Mouse (Mus musculus): ENCODE measurements at regions not wholly inside any gene's neighbourhood (a gene's known extent, or its start where the extent isn't known, plus 50 kb on each side); places are given as distances from the start of the nearest gene placed in this dataset.

- Histone ChIP-seq H3K79me3 (ENCODE audit: low read depth) (no peaks in the 10 kb centered on the region), H3K4me3 (ENCODE audit: insufficient read depth, poor library complexity, severe bottlenecking) (no peak overlapping the region), H3ac (ENCODE audit: control insufficient read depth, insufficient read length, low read depth) (no peak overlapping the region), H3K36me3 (ENCODE audit: control insufficient read depth, insufficient read depth) (no peaks in the 10 kb centered on the region), H3K79me2 (ENCODE audit: control insufficient read depth, insufficient read depth) (no peaks in the 10 kb centered on the region), H3K27me3 (ENCODE audit: control insufficient read depth, insufficient read depth, insufficient read length) (no peaks in the 10 kb centered on the region)
- TF ChIP-seq MAX (IDR thresholded peaks at IDR 0.05) (no peak), CEBPB (IDR thresholded peaks at IDR 0.05; ENCODE audit: low read depth) (no peak), CTCF (IDR thresholded peaks at IDR 0.05; ENCODE audit: control insufficient read depth, insufficient read depth, insufficient read length) (no peak)
Measured at GRCm38 (mm10) chrX:99331764-99332456, 139.2 kb downstream of the Pja1 start.

- no peaks in the 10 kb centered on the region for H3K27me3 ChIP-seq (ENCODE audit: control insufficient read depth, insufficient read depth, insufficient read length)
- no peak for TF ChIP-seq CEBPB (IDR thresholded peaks at IDR 0.05; ENCODE audit: low read depth)
- no peak for TF ChIP-seq CTCF (IDR thresholded peaks at IDR 0.05; ENCODE audit: control insufficient read depth, insufficient read depth, insufficient read length)
- no peak for TF ChIP-seq MAX (IDR thresholded peaks at IDR 0.05)
- no peak for TF ChIP-seq FOSL1 (IDR thresholded peaks at IDR 0.05; ENCODE audit: insufficient read depth, low read length, poor library complexity, severe bottlenecking)
- TF ChIP-seq MYOD1 (IDR thresholded peaks at IDR 0.05; ENCODE audit: control insufficient read depth, insufficient read length, low read depth): no peak
- no peaks in the 10 kb centered on the region for H3K79me3 ChIP-seq (ENCODE audit: low read depth)
- H3K4me3 ChIP-seq (ENCODE audit: insufficient read depth, poor library complexity, severe bottlenecking): no peak overlapping the region
- no peaks in the 10 kb centered on the region for H3K79me2 ChIP-seq (ENCODE audit: control insufficient read depth, insufficient read depth)
- H3ac ChIP-seq (ENCODE audit: control insufficient read depth, insufficient read length, low read depth): no peak overlapping the region
- H3K36me3 ChIP-seq (ENCODE audit: control insufficient read depth, insufficient read depth): no peaks in the 10 kb centered on the region
Measured at GRCm38 (mm10) chrX:99330386-99330785, 140.7 kb downstream of the Pja1 start.

GRCm38 (mm10) chrX:99328576-99328975 lies 142.5 kb downstream of the Pja1 start:
- H3K27me3 ChIP-seq (ENCODE audit: control insufficient read depth, insufficient read depth, insufficient read length): no peaks in the 10 kb centered on the region

DNA sequence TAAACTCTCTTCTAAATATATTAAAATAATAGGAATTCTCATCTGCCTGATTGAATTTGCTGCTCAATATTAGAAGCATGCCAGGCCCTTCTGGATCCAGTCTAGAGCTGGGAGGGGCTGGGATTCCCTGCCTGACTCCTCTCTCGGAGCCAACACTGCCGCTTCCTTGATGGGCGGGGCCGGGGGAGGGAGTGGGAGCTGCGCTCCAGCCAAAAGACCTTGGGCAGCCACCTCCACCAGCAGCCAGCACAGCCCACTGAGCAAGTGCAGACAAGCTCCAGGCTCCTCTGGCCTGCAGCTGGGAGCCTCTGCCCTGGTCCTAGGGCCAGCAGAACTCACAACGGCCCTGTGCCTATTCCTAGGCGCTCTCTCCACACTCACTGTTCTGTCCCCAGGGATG lies 144.9 kb downstream of the Pja1 start:
- Histone ChIP-seq H3K4me3 (ENCODE audit: insufficient read depth, poor library complexity, severe bottlenecking) (no peak overlapping the region), H3K27me3 (ENCODE audit: control insufficient read depth, insufficient read depth, insufficient read length) (no peaks in the 10 kb centered on the region), H3K79me2 (ENCODE audit: control insufficient read depth, insufficient read depth) (no peaks in the 10 kb centered on the region), H3ac (ENCODE audit: control insufficient read depth, insufficient read length, low read depth) (no peak overlapping the region), H3K36me3 (ENCODE audit: control insufficient read depth, insufficient read depth) (no peaks in the 10 kb centered on the region), H3K79me3 (ENCODE audit: low read depth) (no peaks in the 10 kb centered on the region)
- TF ChIP-seq MYOG (IDR thresholded peaks at IDR 0.05; ENCODE audit: control insufficient read depth, extremely low read depth, insufficient read length) (no peak), CTCF (IDR thresholded peaks at IDR 0.05; ENCODE audit: control insufficient read depth, insufficient read depth, insufficient read length) (no peak), FOSL1 (IDR thresholded peaks at IDR 0.05; ENCODE audit: insufficient read depth, low read length, poor library complexity, severe bottlenecking) (no peak), MAX (IDR thresholded peaks at IDR 0.05) (no peak), MYOD1 (IDR thresholded peaks at IDR 0.05; ENCODE audit: control insufficient read depth, insufficient read length, low read depth) (no peak), USF1 (IDR thresholded peaks at IDR 0.05; ENCODE audit: low read depth) (no peak), CEBPB (IDR thresholded peaks at IDR 0.05; ENCODE audit: low read depth) (no peak)

More at GRCm38 (mm10) chrX:99328576-99328975, 142.5 kb downstream of the Pja1 start:
- TF ChIP-seq MAX (IDR thresholded peaks at IDR 0.05) (no peak), CEBPB (IDR thresholded peaks at IDR 0.05; ENCODE audit: low read depth) (no peak), MYOG (IDR thresholded peaks at IDR 0.05; ENCODE audit: control insufficient read depth, extremely low read depth, insufficient read length) (no peak), MYOD1 (IDR thresholded peaks at IDR 0.05; ENCODE audit: control insufficient read depth, insufficient read length, low read depth) (no peak), CTCF (IDR thresholded peaks at IDR 0.05; ENCODE audit: control insufficient read depth, insufficient read depth, insufficient read length) (no peak), FOSL1 (IDR thresholded peaks at IDR 0.05; ENCODE audit: insufficient read depth, low read length, poor library complexity, severe bottlenecking) (no peak)
- Histone ChIP-seq H3K79me3 (ENCODE audit: low read depth) (no peaks in the 10 kb centered on the region), H3K79me2 (ENCODE audit: control insufficient read depth, insufficient read depth) (no peaks in the 10 kb centered on the region), H3K4me3 (ENCODE audit: insufficient read depth, poor library complexity, severe bottlenecking) (no peak overlapping the region), H3K36me3 (ENCODE audit: control insufficient read depth, insufficient read depth) (no peaks in the 10 kb centered on the region), H3ac (ENCODE audit: control insufficient read depth, insufficient read length, low read depth) (no peak overlapping the region)

DNA sequence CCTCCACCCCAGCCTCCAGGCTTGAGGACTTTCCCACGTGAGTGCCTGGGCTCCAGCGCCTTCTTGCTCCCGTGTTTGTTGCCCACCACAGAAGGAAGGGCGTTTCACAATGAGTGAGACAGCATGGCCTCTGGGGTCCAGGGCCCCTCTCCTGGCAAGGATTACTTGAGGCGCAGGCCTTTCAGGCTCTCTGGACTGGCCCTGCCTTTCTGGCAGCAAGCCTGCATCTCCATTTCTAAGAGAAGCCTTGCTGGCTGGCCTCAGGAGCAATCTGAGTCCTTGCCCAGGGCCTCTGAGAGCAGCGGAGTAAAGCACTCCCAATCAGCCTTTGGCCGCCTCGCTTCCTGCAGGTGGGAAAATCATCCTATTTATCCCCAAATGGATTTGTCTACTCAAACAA lies 145.6 kb downstream of the Pja1 start:
- H3K36me3 ChIP-seq (ENCODE audit: control insufficient read depth, insufficient read depth): no peaks in the 10 kb centered on the region
- no peak for TF ChIP-seq CEBPB (IDR thresholded peaks at IDR 0.05; ENCODE audit: low read depth)
- no peak for TF ChIP-seq MAX (IDR thresholded peaks at IDR 0.05)
- TF ChIP-seq FOSL1 (IDR thresholded peaks at IDR 0.05; ENCODE audit: insufficient read depth, low read length, poor library complexity, severe bottlenecking): no peak
- TF ChIP-seq CTCF (IDR thresholded peaks at IDR 0.05; ENCODE audit: control insufficient read depth, insufficient read depth, insufficient read length): no peak
- TF ChIP-seq USF1 (IDR thresholded peaks at IDR 0.05; ENCODE audit: low read depth): no peak
- TF ChIP-seq MYOD1 (IDR thresholded peaks at IDR 0.05; ENCODE audit: control insufficient read depth, insufficient read length, low read depth): no peak
- TF ChIP-seq MYOG (IDR thresholded peaks at IDR 0.05; ENCODE audit: control insufficient read depth, extremely low read depth, insufficient read length): no peak
- no peaks in the 10 kb centered on the region for H3K79me3 ChIP-seq (ENCODE audit: low read depth)
- no peaks in the 10 kb centered on the region for H3K27me3 ChIP-seq (ENCODE audit: control insufficient read depth, insufficient read depth, insufficient read length)
- H3ac ChIP-seq (ENCODE audit: control insufficient read depth, insufficient read length, low read depth): no peak overlapping the region
- H3K79me2 ChIP-seq (ENCODE audit: control insufficient read depth, insufficient read depth): no peaks in the 10 kb centered on the region
- no peak overlapping the region for H3K4me3 ChIP-seq (ENCODE audit: insufficient read depth, poor library complexity, severe bottlenecking)

DNA sequence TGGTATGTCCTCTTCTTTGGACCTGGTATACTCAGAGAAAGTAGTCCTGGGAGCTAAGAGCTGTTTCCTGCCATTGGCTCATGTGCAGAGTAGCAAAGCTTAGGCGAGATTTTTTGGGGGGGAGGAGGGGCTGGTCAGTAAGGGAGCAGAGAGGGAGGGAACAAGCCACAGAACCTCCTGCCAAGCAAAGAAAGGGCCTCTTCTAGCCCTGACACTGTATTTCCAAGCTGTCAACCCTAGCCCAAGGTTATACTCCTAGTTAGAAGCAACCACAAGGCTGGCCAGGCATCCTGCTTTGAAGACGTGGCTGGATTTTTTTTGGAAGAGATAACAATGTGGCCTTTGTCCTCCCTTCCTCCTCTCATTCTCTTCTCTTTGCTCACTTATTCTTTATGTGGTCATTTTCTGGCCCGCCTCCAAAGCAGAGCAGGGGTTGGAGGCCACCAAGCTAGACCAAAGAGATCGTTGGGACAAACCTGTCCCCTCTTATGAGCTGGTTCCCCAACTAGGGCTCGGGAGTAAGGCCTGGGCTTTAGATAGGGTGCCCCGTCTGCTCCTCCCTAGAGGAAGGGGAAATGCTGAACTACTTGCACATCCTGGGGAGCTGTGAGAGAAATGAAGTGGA lies 146.4 kb downstream of the Pja1 start:
- no peaks in the 10 kb centered on the region for H3K79me3 ChIP-seq (ENCODE audit: low read depth)
- H3K4me3 ChIP-seq (ENCODE audit: insufficient read depth, poor library complexity, severe bottlenecking): no peak overlapping the region
- H3ac ChIP-seq (ENCODE audit: control insufficient read depth, insufficient read length, low read depth): no peak overlapping the region
- no peaks in the 10 kb centered on the region for H3K27me3 ChIP-seq (ENCODE audit: control insufficient read depth, insufficient read depth, insufficient read length)
- H3K79me2 ChIP-seq (ENCODE audit: control insufficient read depth, insufficient read depth): no peaks in the 10 kb centered on the region
- no peaks in the 10 kb centered on the region for H3K36me3 ChIP-seq (ENCODE audit: control insufficient read depth, insufficient read depth)
- TF ChIP-seq CEBPB (IDR thresholded peaks at IDR 0.05; ENCODE audit: low read depth): no peak
- TF ChIP-seq USF1 (IDR thresholded peaks at IDR 0.05; ENCODE audit: low read depth): no peak
- no peak for TF ChIP-seq FOSL1 (IDR thresholded peaks at IDR 0.05; ENCODE audit: insufficient read depth, low read length, poor library complexity, severe bottlenecking)
- no peak for TF ChIP-seq CTCF (IDR thresholded peaks at IDR 0.05; ENCODE audit: control insufficient read depth, insufficient read depth, insufficient read length)
- TF ChIP-seq MYOG (IDR thresholded peaks at IDR 0.05; ENCODE audit: control insufficient read depth, extremely low read depth, insufficient read length): no peak
- no peak for TF ChIP-seq MYOD1 (IDR thresholded peaks at IDR 0.05; ENCODE audit: control insufficient read depth, insufficient read length, low read depth)
- TF ChIP-seq MAX (IDR thresholded peaks at IDR 0.05): no peak
